Mouse (Mus musculus): ENCODE data around the gene Tmem53. TPM values are rescaled to one million over a fixed set of nuclear protein-coding genes. Genes with fewer than 3 reads are reported as not detected.

The Tmem53 gene
- 6.3 and 8.7 TPM in 2 replicates for polyA plus RNA-seq (2015; fragmentation: Nextera tagmentation; extraction: Ambion mirVana)

- Histone ChIP-seq H3K4me3 (replicated peaks) (peak within 1 kb of the TSS; percentile 66), H3K27ac (replicated peaks) (peak within 1 kb of the TSS; percentile 74), H3K4me1 (peaks cover 20% of the 10 kb centered on the region), H3K36me3 (no peaks in the 10 kb centered on the region), H3K9me3 (replicated peaks) (no peaks in the 10 kb centered on the region), H3K27me3 (replicated peaks) (0 out of 2 replicates have a peak, but pooled peaks cover 4% of the 10 kb centered on the region), H3K9ac (replicated peaks) (peak within 1 kb of the TSS; percentile 54), H3K4me2 (peak within 1 kb of the TSS; percentile 74)
- peak; percentile 96 for ATAC-seq (ENCODE audit: low FRiP score)
- WGBS = under 1% methylated on average over 43 of the region's 43 CpGs
These were observed at the start of gene Tmem53, which contains the start of gene Armh1 for GRCm38 (mm10) chr4:117251801-117252316. Gene Tmem53, plus strand, starts transcription at chr4:117251951. Gene Armh1, minus strand, starts transcription at chr4:117252125.

- H3K27me3 ChIP-seq (replicated peaks) = no peaks in the 10 kb centered on the region
- no peaks in the 10 kb centered on the region for H3K36me3 ChIP-seq
- H3K9me3 ChIP-seq (replicated peaks) = no peaks in the 10 kb centered on the region
- peak overlapping the region; percentile 57 for H3K4me2 ChIP-seq
- H3K27ac ChIP-seq (replicated peaks) = peak overlapping the region; percentile 30; the same call in 1 of the 2 replicates
- H3K9ac ChIP-seq (replicated peaks) = peak overlapping the region; percentile 48
- ATAC-seq (ENCODE audit: low FRiP score) = peak; percentile 53; the same call in 1 of the 2 replicates
- 1% methylated on average over 25 of the region's 25 CpGs for WGBS
- peak overlapping the region; percentile 32 for H3K4me3 ChIP-seq (replicated peaks)
- 0 out of 2 replicates have a peak, but pooled peaks cover 5% of the 10 kb centered on the region for H3K4me1 ChIP-seq
These were observed 49.4 kb upstream of the Tmem53 start for GRCm38 (mm10) chr4:117202046-117202991.

GRCm38 (mm10) chr4:117202992-117203354 is 48.8 kb upstream of the Tmem53 start:
- Histone ChIP-seq H3K9me3 (replicated peaks) (no peaks in the 10 kb centered on the region), H3K36me3 (no peaks in the 10 kb centered on the region), H3K4me1 (0 out of 2 replicates have a peak, but pooled peaks cover 5% of the 10 kb centered on the region), H3K4me3 (replicated peaks) (no peak overlapping the region), H3K27ac (replicated peaks) (no peak overlapping the region), H3K27me3 (replicated peaks) (no peaks in the 10 kb centered on the region), H3K9ac (replicated peaks) (no peak overlapping the region), H3K4me2 (no peak overlapping the region)
- no peak for ATAC-seq (ENCODE audit: low FRiP score)
- 61% methylated on average over 4 of the region's 4 CpGs for WGBS

GRCm38 (mm10) chr4:117209592-117209991 is 42.2 kb upstream of the Tmem53 start:
- Histone ChIP-seq H3K36me3 (no peaks in the 10 kb centered on the region), H3K4me1 (0 out of 2 replicates have a peak, but pooled peaks cover 3% of the 10 kb centered on the region), H3K4me2 (no peak overlapping the region), H3K4me3 (replicated peaks) (no peak overlapping the region), H3K27me3 (replicated peaks) (no peaks in the 10 kb centered on the region), H3K27ac (replicated peaks) (no peak overlapping the region), H3K9ac (replicated peaks) (no peak overlapping the region), H3K9me3 (replicated peaks) (no peaks in the 10 kb centered on the region)
- ATAC-seq (ENCODE audit: low FRiP score) = no peak
- 79% methylated on average over 6 of the region's 6 CpGs for WGBS

GRCm38 (mm10) chr4:117210147-117211074 is 41.3 kb upstream of the Tmem53 start:
- no peak overlapping the region for H3K27ac ChIP-seq (replicated peaks)
- ATAC-seq (ENCODE audit: low FRiP score) = no peak
- 0 out of 2 replicates have a peak, but pooled peaks cover 3% of the 10 kb centered on the region for H3K4me1 ChIP-seq
- no peaks in the 10 kb centered on the region for H3K27me3 ChIP-seq (replicated peaks)
- no peak overlapping the region for H3K9ac ChIP-seq (replicated peaks)
- peak overlapping the region; percentile 26 for H3K4me2 ChIP-seq
- H3K36me3 ChIP-seq = no peaks in the 10 kb centered on the region
- no peaks in the 10 kb centered on the region for H3K9me3 ChIP-seq (replicated peaks)
- WGBS = 3% methylated on average over 20 of the region's 20 CpGs
- H3K4me3 ChIP-seq (replicated peaks) = no peak overlapping the region

- ATAC-seq (ENCODE audit: low FRiP score) = no peak
- no peaks in the 10 kb centered on the region for H3K36me3 ChIP-seq
- 0 out of 2 replicates have a peak, but pooled peaks cover 3% of the 10 kb centered on the region for H3K4me1 ChIP-seq
- H3K9ac ChIP-seq (replicated peaks) = no peak overlapping the region
- no peak overlapping the region for H3K4me3 ChIP-seq (replicated peaks)
- no peak overlapping the region for H3K4me2 ChIP-seq
- no peaks in the 10 kb centered on the region for H3K9me3 ChIP-seq (replicated peaks)
- H3K27me3 ChIP-seq (replicated peaks) = no peaks in the 10 kb centered on the region
- 88% methylated on average over 6 of the region's 6 CpGs for WGBS
- H3K27ac ChIP-seq (replicated peaks) = no peak overlapping the region
These were observed 37.5 kb upstream of the Tmem53 start for GRCm38 (mm10) chr4:117214250-117214649.

- no peaks in the 10 kb centered on the region for H3K4me1 ChIP-seq
- no peaks in the 10 kb centered on the region for H3K36me3 ChIP-seq
- H3K9me3 ChIP-seq (replicated peaks) = no peaks in the 10 kb centered on the region
- H3K4me2 ChIP-seq = no peak overlapping the region
- no peak overlapping the region for H3K9ac ChIP-seq (replicated peaks)
- 78% methylated on average over 5 of the region's 5 CpGs for WGBS
- ATAC-seq (ENCODE audit: low FRiP score) = no peak
- H3K27me3 ChIP-seq (replicated peaks) = no peaks in the 10 kb centered on the region
- no peak overlapping the region for H3K4me3 ChIP-seq (replicated peaks)
- H3K27ac ChIP-seq (replicated peaks) = no peak overlapping the region
These were observed 34.7 kb upstream of the Tmem53 start for GRCm38 (mm10) chr4:117217029-117217428.

GRCm38 (mm10) chr4:117218517-117219219 is 33.1 kb upstream of the Tmem53 start:
- Histone ChIP-seq H3K9ac (replicated peaks) (no peak overlapping the region), H3K27ac (replicated peaks) (no peak overlapping the region), H3K4me2 (no peak overlapping the region), H3K4me3 (replicated peaks) (no peak overlapping the region), H3K27me3 (replicated peaks) (no peaks in the 10 kb centered on the region), H3K36me3 (no peaks in the 10 kb centered on the region), H3K9me3 (replicated peaks) (no peaks in the 10 kb centered on the region), H3K4me1 (no peaks in the 10 kb centered on the region)
- WGBS = 37% methylated on average over 10 of the region's 10 CpGs
- ATAC-seq (ENCODE audit: low FRiP score) = peak; percentile 53; the same call in 1 of the 2 replicates

- Histone ChIP-seq H3K4me2 (no peak overlapping the region), H3K27ac (replicated peaks) (no peak overlapping the region), H3K36me3 (no peaks in the 10 kb centered on the region), H3K4me1 (no peaks in the 10 kb centered on the region), H3K9ac (replicated peaks) (no peak overlapping the region), H3K4me3 (replicated peaks) (no peak overlapping the region), H3K9me3 (replicated peaks) (no peaks in the 10 kb centered on the region), H3K27me3 (replicated peaks) (no peaks in the 10 kb centered on the region)
- ATAC-seq (ENCODE audit: low FRiP score) = no peak
- 80% methylated on average over 9 of the region's 9 CpGs for whole genome bisulfite sequencing
These were observed 30.8 kb upstream of the Tmem53 start for GRCm38 (mm10) chr4:117220741-117221515.

GRCm38 (mm10) chr4:117221836-117222235 is 29.9 kb upstream of the Tmem53 start:
- Histone ChIP-seq H3K4me2 (no peak overlapping the region), H3K9me3 (replicated peaks) (no peaks in the 10 kb centered on the region), H3K27ac (replicated peaks) (no peak overlapping the region), H3K36me3 (no peaks in the 10 kb centered on the region), H3K9ac (replicated peaks) (no peak overlapping the region), H3K4me3 (replicated peaks) (no peak overlapping the region), H3K4me1 (no peaks in the 10 kb centered on the region), H3K27me3 (replicated peaks) (no peaks in the 10 kb centered on the region)
- ATAC-seq (ENCODE audit: low FRiP score) = no peak
- WGBS = 87% methylated on average over 9 of the region's 9 CpGs
